Mouse (Mus musculus) adrenal gland, postnatal 0 days (tissue): ENCODE results near the gene Smpx. TPM values are rescaled to one million over a fixed set of nuclear protein-coding genes. Genes with fewer than 3 reads are reported as not detected.

ENCODE experiments used
- polyA plus RNA-seq: library from polyadenylated mRNA; unstranded; fragments of >200 nt; fragmentation: Nextera tagmentation; extraction: Ambion mirVana; gene quantifications from 2 replicates; pipeline ENCODE4 v1.2.1, GENCODE M21; 2015

Smpx gene
- 37.7 and 53.7 TPM in 2 replicates for polyA plus RNA-seq

GRCm38 (mm10) chrX:157698862-157699261 lies at the start of gene Smpx:
Gene Smpx (plus strand): TSS chrX:157698910.

Other genes with a start within 250 kb of the Smpx start
- gene Sms, start 206.6 kb upstream of the Smpx start, polyA plus RNA-seq: 39.4 and 52.0 TPM in 2 replicates
- 1.0 and 1.6 TPM in 2 replicates for gene Yy2, start 129.9 kb upstream of the Smpx start, polyA plus RNA-seq
- gene Mbtps2, start 100.2 kb upstream of the Smpx start, polyA plus RNA-seq: 13.2 and 16.8 TPM in 2 replicates
- 0.59 and 0.84 TPM in 2 replicates for gene Klhl34, start 119.5 kb downstream of the Smpx start, polyA plus RNA-seq